Mouse (Mus musculus) brain, adult 2 months (tissue): ENCODE measurements around the gene Sbf1.

Experiments used
- DNase-seq: peaks from one replicate; pipeline ENCODE4 v3.0.0; 2011; ENCODE audit warnings: low read depth, low spot score

The Sbf1 gene

DNA sequence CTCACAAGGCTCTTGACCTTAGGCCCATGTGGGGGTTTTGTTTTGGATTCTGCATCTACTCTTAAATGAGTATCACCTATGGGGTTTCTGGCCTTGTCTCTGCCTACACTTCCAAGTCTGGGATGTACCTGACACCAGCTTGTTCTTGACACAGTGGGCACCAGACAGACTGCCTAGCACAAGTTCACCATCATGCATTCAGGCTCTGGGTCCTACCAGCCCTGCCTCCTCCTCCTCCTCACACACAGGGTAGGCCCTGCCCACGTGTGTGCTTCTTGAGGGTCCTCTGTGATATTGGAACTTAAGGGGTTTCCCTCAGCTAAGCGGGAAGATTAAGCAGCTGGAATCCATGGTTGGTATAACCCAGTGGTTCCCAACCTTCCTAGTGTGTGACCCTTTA lies 31.0 kb downstream of the Sbf1 start:
- DNase-seq: no peak

DNA sequence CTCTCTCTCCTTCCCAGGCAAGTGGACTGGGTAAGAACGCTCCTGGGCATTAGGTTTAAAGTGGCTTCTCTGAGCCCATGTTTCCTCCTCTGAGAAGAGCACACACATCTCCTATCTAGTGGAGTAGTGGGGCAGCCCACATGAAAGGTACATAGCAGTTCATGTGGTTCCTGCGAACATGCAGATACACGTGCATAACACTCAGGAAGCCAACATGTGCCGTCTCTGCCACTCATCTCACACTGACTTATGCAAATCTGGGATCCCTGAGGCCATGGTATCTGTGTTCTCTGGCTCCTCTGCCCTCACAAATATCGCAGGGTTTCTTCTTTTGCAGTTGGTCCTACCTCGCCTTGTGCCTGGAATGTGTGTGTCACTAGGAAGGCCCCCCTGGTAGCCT lies 32.6 kb downstream of the Sbf1 start:
- DNase-seq: no peak

DNA sequence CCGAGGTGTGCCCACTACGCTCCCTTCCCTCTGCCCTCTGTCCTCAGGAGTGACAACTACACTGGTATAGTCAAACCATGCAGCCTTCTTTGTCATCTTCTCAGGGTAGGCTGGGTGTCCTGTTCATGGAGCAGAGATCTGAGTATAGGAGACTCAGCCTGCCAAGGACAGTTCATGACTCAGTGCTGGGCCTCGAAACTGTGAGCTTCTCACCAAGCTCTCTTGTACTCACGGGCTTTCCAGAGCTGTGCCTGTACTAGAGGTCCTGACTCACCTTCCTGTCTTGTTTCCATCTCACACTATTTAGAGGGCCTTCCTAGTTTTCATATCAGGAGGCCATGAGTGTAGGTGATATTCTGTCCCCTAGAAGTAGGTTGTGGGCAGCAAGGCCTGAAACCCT lies 37.7 kb downstream of the Sbf1 start:
- no peak for DNase-seq

DNA sequence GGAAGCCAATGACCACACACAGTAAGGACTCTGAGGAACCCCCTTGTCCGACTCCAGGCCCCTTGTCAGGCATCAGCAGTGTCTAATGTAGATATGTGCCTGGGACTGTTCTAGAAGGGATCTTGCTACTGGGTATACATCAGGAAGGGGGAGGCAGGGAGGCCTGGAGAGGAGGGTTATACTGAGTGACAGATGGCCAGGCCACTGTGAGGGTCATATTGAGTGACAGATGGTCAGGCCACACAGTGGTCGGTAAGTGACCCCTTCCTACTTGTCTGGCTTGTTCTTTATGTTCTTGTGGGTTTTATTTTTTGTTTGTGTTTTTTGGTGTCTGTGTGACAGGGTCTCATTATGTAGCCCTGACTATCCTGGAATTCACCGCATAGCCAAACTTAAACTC lies 39.6 kb downstream of the Sbf1 start:
- no peak for DNase-seq

DNA sequence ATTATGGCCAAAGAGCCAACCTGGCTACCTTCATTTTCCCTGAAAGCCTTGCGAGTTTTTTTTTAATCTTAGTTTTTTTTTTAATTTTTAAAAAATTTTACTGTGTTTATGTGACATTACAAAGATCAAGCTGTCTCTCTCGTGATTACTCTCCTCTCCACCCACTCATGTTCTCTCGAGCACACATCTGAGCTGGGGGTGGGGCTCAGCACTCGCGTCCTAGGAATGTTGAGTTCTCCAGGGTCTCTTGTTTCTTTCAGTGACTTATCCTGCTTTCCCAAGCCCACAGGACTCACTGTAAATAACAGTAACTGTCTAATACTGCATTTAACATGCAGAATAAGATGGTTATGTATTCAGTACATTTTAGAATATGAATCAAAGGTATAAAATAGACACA lies 50.6 kb downstream of the Sbf1 start:
- peak; percentile 61 for DNase-seq

DNA sequence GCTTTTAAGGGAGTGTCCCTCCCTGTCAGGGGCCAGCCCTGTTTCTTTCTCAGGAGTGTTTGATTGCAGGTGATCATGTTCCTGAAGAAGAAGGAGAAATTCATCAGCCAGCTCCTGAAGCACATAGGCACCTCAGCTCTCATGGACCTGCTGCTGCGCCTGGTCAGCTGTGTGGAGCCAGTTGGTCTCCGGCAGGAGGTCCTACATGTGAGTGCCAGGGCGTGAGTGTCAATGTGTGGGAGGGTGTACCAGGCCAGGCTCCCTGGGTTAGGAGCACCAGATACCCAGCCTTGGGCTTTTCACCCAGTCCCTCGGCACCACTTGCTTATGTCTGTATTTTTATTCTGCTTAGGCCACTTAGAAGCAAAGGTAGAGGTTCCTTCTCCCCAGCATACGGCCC lies 56.1 kb downstream of the Sbf1 start:
- peak; percentile 76 for DNase-seq

DNA sequence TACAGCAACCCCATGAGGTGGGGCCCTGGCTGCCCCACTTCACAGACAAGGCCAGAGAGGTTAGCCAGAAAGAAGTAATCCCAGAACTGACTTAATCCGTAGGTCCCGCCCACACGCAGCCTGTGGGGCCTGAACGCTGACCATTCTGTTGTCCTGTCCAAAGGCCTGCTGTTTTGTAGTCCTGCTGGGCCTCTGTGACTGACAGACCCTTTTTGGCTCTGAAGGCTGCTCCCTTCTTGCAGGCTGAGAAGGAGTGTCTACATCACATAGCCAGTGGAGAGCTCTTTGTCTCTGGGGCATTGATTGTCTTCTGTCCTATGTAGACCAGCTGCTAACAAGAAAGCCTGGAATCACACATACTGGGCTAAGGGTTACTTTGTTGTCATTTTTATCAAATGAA lies 59.8 kb downstream of the Sbf1 start:
- DNase-seq: no peak

DNA sequence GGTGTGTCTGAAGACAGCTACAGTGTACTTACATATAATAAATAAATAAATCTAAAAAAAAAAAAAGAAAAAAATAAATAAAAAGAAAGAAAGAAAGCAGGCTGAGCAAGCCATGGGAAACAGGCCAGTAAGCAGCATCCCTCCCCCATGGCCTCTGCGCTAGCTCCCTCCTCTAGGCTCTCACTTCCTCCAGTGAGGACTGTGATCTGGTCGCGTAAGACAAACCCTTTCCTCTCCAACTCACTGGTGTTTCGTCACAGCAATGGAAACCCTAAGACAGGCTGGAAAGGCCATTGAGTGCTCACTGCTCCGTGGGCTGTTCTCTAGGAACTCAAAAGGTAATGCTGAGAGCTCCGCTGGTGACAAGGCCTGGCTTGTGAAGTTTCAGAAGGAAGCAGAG lies 66.0 kb downstream of the Sbf1 start:
- DNase-seq: no peak

DNA sequence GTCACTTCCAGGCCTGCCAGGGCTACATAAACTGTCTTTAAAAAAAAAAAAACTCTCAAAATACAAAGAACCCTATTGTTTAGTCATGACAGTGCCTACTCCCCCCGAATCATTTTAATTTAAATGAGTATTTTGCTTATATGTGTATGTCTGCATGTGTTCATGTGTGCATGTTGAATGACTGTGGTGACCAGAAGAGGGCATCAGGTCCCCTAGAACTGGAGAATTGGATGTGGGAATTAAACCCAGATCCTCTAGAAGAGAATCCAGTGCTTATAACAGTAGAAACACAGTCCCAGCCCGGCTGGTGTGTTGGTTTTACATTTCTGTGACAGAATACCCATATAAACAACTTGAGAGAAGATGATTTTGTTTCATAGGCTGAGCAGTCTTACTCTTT lies 74.1 kb downstream of the Sbf1 start:
- DNase-seq: peak; percentile 45

DNA sequence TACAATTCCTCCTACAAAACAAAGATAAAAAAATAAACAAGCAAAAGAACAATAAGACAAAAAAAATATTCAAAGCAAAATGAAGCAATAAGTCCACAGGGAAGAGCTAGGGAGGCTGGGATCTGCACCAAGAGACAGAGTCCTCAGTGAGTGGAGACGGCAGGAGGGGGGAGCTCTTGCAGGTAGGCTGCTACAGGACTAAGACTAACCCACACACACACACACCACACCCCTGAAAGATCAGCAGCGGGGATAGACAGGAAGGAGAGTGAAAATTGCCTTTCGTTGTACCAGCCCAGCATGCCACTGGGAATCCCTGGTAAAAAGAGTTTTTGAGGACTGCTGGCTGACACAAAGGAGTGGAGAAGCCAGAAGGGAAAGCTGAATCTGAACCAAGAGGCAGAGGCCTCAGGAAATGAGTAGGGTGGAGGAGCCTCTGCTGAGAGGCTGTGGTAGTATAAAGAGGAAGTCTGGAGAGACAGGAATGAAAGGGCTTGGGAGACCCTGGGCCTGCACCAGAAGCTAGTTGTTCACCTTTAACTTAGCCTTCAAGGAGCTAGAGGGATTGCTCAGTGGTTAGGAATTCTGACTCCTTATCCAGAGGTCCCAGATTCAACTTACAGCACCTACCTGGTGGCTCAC lies 75.2 kb downstream of the Sbf1 start:
- no peak for DNase-seq
